Mouse (Mus musculus) Muller cell, postnatal 12 days (primary cell): Measurements from ENCODE around the gene Hrasls5.
A peak's percentile ranks its signal among the peaks of the same experiment; 100 is the strongest.

Experiments
- DNase-seq: peaks from one replicate; pipeline ENCODE4 v3.0.0-alpha.2; 2015; ENCODE audit errors: inconsistent ontology term

Gene Hrasls5

GRCm38 (mm10) chr19:7606801-7607689 is 5.3 kb upstream of the Hrasls5 start, which contains the start of gene Lgals12:
Gene Lgals12 (minus strand): TSS chr19:7607193.
- DNase-seq: no peak

- no peak for DNase-seq
Observed at GRCm38 (mm10) chr19:7607690-7608201, 4.6 kb upstream of the Hrasls5 start.

- no peak for DNase-seq
Observed at GRCm38 (mm10) chr19:7613151-7613550, 810 bp downstream of the Hrasls5 start.

GRCm38 (mm10) chr19:7616231-7616930 is 4.0 kb downstream of the Hrasls5 start:
- peak; percentile 25 for DNase-seq

- no peak for DNase-seq
Observed at GRCm38 (mm10) chr19:7617085-7617484, 4.7 kb downstream of the Hrasls5 start.

GRCm38 (mm10) chr19:7617696-7618095 is 5.4 kb downstream of the Hrasls5 start:
- DNase-seq: peak; percentile 43

GRCm38 (mm10) chr19:7633021-7633420 is 20.7 kb downstream of the Hrasls5 start:
- DNase-seq: no peak

GRCm38 (mm10) chr19:7633786-7634185 is 21.4 kb downstream of the Hrasls5 start:
- no peak for DNase-seq

GRCm38 (mm10) chr19:7648913-7649666 is 36.7 kb downstream of the Hrasls5 start:
- DNase-seq: no peak

- no peak for DNase-seq
Observed at GRCm38 (mm10) chr19:7672033-7672432, 59.7 kb downstream of the Hrasls5 start.

GRCm38 (mm10) chr19:7687988-7688387 is 75.6 kb downstream of the Hrasls5 start:
- no peak for DNase-seq
